Mouse (Mus musculus) cortical plate, adult 2 months (tissue): ENCODE data around the gene Zfp433. TPM values are rescaled to one million over a fixed set of nuclear protein-coding genes. Genes with fewer than 3 reads are reported as not detected.
"Not testable (repeated sequence)": the region's sequence is repeated elsewhere in the genome, so short reads cannot be mapped to it uniquely, and the experiment has no call there.

ENCODE experiments used
- H3K27ac ChIP-seq: fragments of 200-500 bp; 2 replicates; pipeline ENCODE4 v1.5.1; 2012; ENCODE audit warnings: low read length, control low read depth, inconsistent platforms; ENCODE audit not compliant: insufficient read depth
- H3K4me1 ChIP-seq: fragments of 200-500 bp; 2 replicates; pipeline ENCODE4 v1.6.1; 2011; ENCODE audit warnings: low read length; ENCODE audit not compliant: control insufficient read depth, insufficient read depth
- H3K4me3 ChIP-seq: fragments of 200-500 bp; 2 replicates; pipeline ENCODE4 v1.5.1; 2011; ENCODE audit warnings: mild to moderate bottlenecking, low read length, control low read depth; ENCODE audit not compliant: insufficient read depth
- CTCF ChIP-seq: fragments of 200-500 bp; IDR thresholded peaks from 2 replicates; pipeline ENCODE4 v1.5.1; 2011; ENCODE audit warnings: mild to moderate bottlenecking, control low read depth, low read length; ENCODE audit not compliant: insufficient read depth; ENCODE audit errors: extremely low read depth
- POLR2A ChIP-seq: fragments of 200-500 bp; IDR thresholded peaks from 2 replicates; pipeline ENCODE4 v1.6.1; 2011; ENCODE audit warnings: mild to moderate bottlenecking, low read length, control low read depth; ENCODE audit not compliant: insufficient read depth; ENCODE audit errors: extremely low read depth
- polyA plus RNA-seq: library from polyadenylated mRNA; depleted of rRNA; stranded (reverse); fragments of >200 nt; gene quantifications from 2 replicates; pipeline ENCODE4 v1.2.3, GENCODE M21; 2012; rRNA removed

Zfp433 gene
- 5.0 and 7.1 TPM in 2 replicates for polyA plus RNA-seq

GRCm38 (mm10) chr10:81704531-81705301 lies at the start of gene Zfp433:
Gene Zfp433, plus strand, starts transcription at chr10:81704825.
- H3K4me1 ChIP-seq, H3K4me3 ChIP-seq, H3K27ac ChIP-seq: not testable (repeated sequence)

DNA sequence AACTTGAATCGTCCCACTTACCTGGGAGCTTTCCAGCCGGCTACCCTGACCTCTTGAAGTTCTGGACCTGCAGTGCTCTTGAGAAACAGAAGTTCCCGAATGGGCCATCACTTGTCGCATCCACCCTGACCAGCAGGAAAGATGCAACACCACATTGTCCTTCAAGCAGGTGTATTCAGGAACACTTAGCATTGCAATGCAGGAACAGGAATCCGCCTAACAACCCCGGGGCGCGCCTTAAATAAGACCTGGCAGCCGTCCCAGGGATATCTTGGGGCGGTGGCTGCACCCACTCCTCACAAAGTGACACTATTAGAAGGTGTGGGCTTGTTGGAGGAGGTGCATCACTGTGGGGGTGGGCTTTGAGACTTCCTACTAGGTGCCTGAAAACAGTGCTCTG lies 49.4 kb upstream of the Zfp433 start:
- Histone ChIP-seq H3K4me3 (no peak overlapping the region), H3K27ac (no peak overlapping the region), H3K4me1 (peaks cover 2% of the 10 kb centered on the region)
- no peak for TF ChIP-seq CTCF

DNA sequence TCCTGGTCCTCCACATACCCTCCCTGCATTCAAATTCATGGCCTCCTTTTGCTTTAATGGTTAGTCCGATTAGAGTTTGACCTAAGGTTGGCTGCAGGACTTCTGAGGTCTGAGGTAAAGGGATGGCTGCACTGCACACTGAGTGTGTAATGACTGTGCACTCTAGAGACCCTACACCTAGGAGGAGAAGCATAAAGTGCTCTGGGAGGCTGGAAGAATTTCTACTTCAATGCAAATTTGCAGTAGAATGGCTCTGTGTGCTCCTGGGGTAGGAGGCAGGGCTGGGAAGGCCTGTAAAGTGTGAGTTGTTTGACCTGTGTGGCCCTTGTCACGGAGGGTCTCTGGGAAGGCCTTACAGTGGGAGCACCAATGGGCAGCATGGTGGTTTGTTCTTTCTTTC lies 48.5 kb upstream of the Zfp433 start:
- TF ChIP-seq CTCF: no peak
- no peak for TF ChIP-seq POLR2A
- Histone ChIP-seq H3K27ac (no peak overlapping the region), H3K4me3 (no peak overlapping the region), H3K4me1 (no peaks in the 10 kb centered on the region)

GRCm38 (mm10) chr10:81687114-81687513 lies 17.5 kb upstream of the Zfp433 start:
- not testable (repeated sequence) for H3K4me1 ChIP-seq, H3K4me3 ChIP-seq, H3K27ac ChIP-seq

DNA sequence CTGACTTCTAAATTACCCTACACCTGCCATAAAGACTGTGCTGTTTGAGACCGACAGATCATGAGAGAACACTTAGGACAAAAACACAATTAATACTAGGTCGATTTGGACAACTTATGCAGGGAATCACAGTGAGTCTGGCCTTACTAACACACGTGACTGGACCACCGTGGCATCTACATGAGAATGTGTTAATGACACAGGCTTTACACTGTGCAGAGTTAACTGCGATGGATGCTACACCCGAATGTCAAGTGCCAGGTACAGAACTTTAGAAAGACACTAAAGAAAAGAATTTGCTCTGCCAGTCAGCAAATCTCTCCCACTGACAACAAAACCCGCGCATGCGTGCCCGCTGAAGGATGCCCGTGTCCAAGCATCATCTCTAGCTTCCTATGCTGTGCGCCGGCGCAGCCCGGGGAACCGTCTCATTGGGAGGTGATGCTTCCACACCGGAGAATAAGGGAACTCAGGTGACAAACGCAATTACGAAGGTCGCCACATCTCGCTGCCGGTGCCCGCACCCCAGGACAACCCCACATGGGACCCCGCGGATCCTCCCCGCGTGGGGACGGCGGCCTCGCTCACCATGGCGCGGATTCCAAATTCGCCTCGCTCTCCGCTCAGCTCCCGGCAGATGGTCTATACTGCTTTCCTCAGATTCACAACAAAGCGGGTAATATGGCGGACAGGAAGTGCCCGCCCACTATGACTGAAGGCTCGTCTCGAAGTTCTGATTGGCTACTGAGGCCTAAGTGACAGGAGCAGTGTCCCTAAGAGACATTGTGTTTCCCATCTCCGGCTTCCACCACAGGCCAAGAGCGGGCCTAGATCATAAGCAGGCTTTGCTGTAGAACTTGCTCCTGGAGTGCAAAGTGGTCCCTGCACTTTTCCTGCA lies 66.1 kb downstream of the Zfp433 start, which contains the start of gene Gm3055:
Gene Gm3055 (minus strand): TSS at position 656 of the 898 bp plus-strand sequence.
- H3K4me3 ChIP-seq, H3K27ac ChIP-seq, H3K4me1 ChIP-seq: not testable (repeated sequence)

DNA sequence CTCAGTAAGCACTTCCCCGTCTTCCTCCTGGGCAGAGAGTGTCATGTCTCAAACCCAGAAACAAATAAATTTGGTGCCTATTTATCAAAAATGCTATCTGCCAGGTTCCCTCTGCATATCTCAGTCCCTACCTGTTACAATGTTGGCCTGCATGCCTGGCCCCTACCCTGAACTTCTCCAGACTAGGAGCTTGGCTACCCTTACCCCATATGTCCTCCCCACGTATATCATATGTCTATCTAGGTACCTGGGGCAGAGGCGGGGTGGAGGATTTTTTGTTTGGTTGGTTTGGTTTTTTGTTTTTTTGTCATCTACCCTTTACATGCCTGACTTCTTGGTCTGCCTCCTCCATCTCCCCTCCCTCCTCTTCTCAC lies 66.8 kb downstream of the Zfp433 start:
- not testable (repeated sequence) for H3K27ac ChIP-seq, H3K4me1 ChIP-seq, H3K4me3 ChIP-seq

Other genes starting within 250 kb of the Zfp433 start
- 52.2 and 54.5 TPM in 2 replicates for gene Nfic, start 249.2 kb upstream of the Zfp433 start, polyA plus RNA-seq
- gene Celf5, start 222.1 kb upstream of the Zfp433 start, polyA plus RNA-seq: 307 and 309 TPM in 2 replicates
- 124 and 129 TPM in 2 replicates for gene Ncln, start 208.4 kb upstream of the Zfp433 start, polyA plus RNA-seq
- 0.87 and 1.1 TPM in 2 replicates for gene S1pr4, start 204.7 kb upstream of the Zfp433 start, polyA plus RNA-seq
- 3.4 and 3.9 TPM in 2 replicates for gene Gna15, start 180.6 kb upstream of the Zfp433 start, polyA plus RNA-seq
- 147 and 154 TPM in 2 replicates for gene Gna11, start 159.6 kb upstream of the Zfp433 start, polyA plus RNA-seq
- 897 and 916 TPM in 2 replicates for gene Aes, start 145.3 kb upstream of the Zfp433 start, polyA plus RNA-seq
- 97.8 and 112 TPM in 2 replicates for gene Tle2, start 130.3 kb upstream of the Zfp433 start, polyA plus RNA-seq
- gene Tle6, start 103.8 kb upstream of the Zfp433 start, polyA plus RNA-seq: 21.2 and 25.3 TPM in 2 replicates
- 3.7 and 4.2 TPM in 2 replicates for gene BC025920, start 98.6 kb upstream of the Zfp433 start, polyA plus RNA-seq
- gene Sirt6, start 77.0 kb upstream of the Zfp433 start, polyA plus RNA-seq: 31.2 and 33.3 TPM in 2 replicates
- gene Ankrd24, start 76.3 kb upstream of the Zfp433 start, polyA plus RNA-seq: 143 and 144 TPM in 2 replicates
- gene Gm10778, start 55.8 kb upstream of the Zfp433 start, polyA plus RNA-seq: 3.1 and 3.3 TPM in 2 replicates
- gene Gm3055, start 66.3 kb downstream of the Zfp433 start, polyA plus RNA-seq: 6.2 and 6.9 TPM in 2 replicates
- 0.49 and 0.65 TPM in 2 replicates for gene Gm4767, start 107.4 kb downstream of the Zfp433 start, polyA plus RNA-seq
- gene Gm32687, start 159.1 kb downstream of the Zfp433 start, polyA plus RNA-seq: 3.5 and 3.6 TPM in 2 replicates
- 2.4 TPM in 2 replicates for gene Zfp781, start 225.7 kb downstream of the Zfp433 start, polyA plus RNA-seq